Mouse (Mus musculus): ENCODE measurements around the gene Slc6a17. TPM values are rescaled to one million over a fixed set of nuclear protein-coding genes. Genes with fewer than 3 reads are reported as not detected.

Gene Slc6a17
- total RNA-seq, 1 experiment from 2014 or later: 3.1 TPM

DNA sequence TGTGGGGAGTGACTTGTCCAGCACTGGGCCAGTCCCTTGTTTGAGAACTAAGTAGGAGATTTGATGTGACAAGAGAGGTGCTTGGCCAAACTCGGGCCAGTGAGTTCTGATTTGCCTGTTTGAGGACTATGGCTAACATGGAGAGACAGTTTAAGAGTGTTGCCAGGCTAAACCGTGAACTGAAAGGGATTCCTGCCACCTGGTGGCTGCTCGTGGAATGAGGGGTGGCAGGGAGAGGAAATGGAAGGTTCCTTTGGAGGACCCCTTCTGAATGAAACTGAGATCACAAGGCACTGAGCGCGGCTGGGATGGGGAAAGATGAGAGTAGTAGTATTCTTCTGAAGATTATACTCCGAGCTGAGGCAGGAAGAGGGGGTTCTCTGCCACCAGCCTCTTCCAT, 51.2 kb downstream of the Slc6a17 start:
- DNase-seq: peak; percentile 80

DNA sequence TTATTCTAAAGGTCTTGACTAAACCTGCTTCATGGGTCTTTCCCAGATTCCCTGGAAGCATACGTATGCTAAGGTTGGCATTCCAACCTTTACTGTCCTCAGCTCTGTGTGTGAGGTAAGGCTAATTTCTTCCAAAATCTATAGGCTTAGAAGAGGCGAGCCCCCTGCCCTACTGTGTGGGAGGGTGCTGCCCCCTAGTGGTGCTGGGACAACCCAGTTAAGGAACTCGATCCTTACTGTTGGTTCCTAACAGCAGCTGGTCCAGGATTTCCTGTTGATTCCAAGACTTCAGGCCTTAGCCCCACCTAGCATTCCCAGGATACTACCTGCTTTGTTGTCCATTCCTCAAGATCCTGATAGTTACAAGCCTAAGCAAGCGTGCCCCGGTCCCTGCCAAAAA, 55.7 kb downstream of the Slc6a17 start:
- peak; percentile 80 for DNase-seq

DNA sequence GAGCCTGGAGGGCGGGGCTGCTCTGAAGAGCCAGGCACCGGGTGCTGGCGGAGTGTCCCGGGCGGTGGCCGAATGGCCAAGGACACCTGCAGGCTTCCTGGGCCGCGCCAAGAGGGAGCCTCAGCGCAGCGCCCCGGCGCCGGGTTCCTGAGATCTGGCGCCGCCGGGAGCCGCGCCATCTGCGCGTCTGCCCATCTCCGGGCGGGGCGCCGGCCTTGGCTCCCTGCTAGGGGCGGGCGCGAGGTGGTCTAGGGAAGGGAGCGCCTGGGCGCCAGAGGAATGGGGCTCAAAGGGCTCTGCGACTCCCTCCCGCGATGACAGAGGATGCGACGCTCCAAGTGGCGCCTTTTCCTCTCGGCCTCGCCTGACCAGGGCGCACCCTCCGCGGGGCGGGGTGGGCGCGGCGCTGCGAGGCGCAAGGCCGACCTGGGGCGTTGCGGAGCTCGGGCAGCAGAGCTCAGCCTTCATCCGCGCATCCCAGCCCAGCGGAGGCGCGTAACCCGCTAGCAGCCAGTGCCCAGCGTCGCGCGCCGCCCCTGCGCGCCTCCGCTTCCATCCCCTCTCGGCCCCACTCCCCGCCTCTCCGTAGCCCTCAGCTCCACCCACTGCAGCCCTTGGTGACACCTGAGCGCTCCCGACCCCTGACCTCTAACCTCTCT, 57.9 kb downstream of the Slc6a17 start:
- DNase-seq: peak; percentile 48

GRCm38 (mm10) chr3:107459196-107459772, 58.5 kb downstream of the Slc6a17 start, which contains the start of gene Kcnc4:
Kcnc4 (minus strand) TSS chr3:107459552.
- DNase-seq: no peak

GRCm38 (mm10) chr3:107458528-107459195, 59.2 kb downstream of the Slc6a17 start:
- DNase-seq: peak; percentile 35

- peak; percentile 45 for DNase-seq
Measured at GRCm38 (mm10) chr3:107458104-107458503, 59.7 kb downstream of the Slc6a17 start.

- DNase-seq: no peak
Measured at GRCm38 (mm10) chr3:107454280-107454679, 63.5 kb downstream of the Slc6a17 start.

DNA sequence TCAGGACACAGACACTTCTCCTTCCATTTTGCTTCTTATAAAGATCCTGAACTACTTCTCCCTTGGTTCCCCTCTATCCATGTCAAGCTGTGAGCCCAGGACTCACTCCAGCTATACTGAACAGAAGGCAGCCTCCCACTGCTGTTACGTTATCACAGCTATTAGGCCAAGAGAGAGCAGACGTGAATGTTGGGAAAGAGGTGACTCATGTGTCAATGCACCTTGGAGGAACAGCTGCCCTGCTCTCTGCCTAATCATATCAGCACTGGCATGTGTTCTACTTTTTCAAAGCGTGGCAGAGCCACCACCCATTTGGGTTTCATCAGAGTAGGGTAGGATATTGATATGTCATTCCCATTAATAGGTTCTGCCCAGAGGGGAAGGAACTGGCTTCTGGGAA, 71.0 kb downstream of the Slc6a17 start:
- DNase-seq: peak; percentile 52

- no peak for DNase-seq
Measured at GRCm38 (mm10) chr3:107443866-107444265, 74.0 kb downstream of the Slc6a17 start.

DNA sequence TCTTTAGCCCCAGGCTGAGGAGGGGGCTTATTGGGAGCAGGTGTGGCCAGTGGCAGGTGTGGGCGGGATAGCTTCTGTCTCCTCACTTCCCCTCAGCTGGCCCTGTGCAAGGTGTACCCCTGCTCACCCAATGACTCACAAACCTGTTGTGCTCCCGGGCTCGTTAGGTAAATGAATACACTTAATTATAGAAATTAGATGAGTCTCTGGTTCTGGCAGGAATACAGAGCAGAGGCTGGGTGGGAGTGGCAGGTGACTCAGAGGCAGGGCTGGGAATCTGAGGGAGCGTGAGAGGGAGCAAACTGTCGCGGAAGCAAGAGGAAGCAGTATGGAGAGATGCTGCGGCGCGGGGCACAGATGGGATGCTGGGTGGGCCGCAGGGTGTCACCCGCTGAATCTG, 75.6 kb downstream of the Slc6a17 start:
- peak; percentile 21 for DNase-seq

- no peak for DNase-seq
Measured at GRCm38 (mm10) chr3:107441306-107441705, 76.5 kb downstream of the Slc6a17 start.

DNA sequence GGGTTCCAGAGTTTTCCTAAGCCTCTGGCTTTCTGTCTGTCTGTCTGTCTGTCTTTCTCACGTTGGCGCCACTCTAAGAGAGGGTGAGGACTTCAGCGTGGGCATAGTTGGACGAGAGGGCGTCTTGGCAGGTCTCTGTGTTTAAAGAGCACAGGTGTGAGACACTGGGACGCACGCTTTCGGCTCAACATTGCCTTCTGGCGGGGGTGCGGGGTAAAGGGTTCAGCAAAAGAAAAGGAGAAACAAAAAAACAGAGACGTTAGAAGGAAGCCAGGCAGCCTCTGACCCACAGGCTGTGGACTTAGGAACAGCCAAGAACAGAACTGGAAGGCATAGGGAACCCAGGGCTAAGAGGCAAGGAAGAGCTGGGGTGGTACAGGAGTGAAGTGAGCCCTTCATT, 78.5 kb downstream of the Slc6a17 start:
- DNase-seq: no peak

DNA sequence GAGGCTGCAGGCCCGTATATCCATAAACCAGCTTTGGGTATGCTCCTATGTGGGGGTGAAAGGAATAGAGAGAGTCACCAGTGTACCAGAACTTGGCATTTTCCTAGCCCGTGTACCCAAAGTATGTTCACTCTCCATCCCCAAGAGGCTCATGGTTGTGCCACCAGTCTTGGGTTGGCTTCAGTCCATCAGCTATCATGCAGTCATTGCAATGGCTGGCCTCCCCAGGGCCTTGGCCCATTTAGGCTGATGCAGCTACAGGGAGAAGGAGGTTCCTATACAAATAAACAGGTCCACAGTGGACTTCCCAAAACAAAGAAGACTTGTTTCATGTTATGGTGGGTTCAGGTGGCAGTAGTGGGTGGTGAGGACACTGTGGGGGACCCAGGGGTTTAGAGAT, 80.2 kb downstream of the Slc6a17 start:
- DNase-seq: peak; percentile 79

- peak; percentile 51 for DNase-seq
Measured at GRCm38 (mm10) chr3:107436434-107436833, 81.4 kb downstream of the Slc6a17 start.

DNA sequence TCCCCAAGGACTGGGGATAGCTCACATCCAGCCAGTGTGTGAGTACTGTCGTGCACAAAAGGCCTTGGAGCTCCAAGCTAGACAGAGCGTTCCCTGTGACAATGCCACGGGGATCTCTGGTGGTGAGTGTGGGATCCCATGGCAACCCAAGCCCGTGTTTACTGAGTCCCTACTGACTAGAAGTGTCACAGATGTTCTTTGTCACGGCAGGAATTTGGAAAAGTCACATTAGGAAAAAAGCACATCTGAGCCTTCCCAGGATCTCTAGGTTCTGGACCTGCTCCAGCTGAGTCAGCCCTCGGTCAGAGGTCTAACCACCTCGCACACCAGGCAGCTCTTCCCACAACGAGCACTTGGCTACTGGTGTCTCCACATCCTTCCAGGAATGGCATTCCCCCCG, 84.2 kb downstream of the Slc6a17 start:
- DNase-seq: peak; percentile 65

- DNase-seq: no peak
Measured at GRCm38 (mm10) chr3:107431268-107431667, 86.5 kb downstream of the Slc6a17 start.

DNA sequence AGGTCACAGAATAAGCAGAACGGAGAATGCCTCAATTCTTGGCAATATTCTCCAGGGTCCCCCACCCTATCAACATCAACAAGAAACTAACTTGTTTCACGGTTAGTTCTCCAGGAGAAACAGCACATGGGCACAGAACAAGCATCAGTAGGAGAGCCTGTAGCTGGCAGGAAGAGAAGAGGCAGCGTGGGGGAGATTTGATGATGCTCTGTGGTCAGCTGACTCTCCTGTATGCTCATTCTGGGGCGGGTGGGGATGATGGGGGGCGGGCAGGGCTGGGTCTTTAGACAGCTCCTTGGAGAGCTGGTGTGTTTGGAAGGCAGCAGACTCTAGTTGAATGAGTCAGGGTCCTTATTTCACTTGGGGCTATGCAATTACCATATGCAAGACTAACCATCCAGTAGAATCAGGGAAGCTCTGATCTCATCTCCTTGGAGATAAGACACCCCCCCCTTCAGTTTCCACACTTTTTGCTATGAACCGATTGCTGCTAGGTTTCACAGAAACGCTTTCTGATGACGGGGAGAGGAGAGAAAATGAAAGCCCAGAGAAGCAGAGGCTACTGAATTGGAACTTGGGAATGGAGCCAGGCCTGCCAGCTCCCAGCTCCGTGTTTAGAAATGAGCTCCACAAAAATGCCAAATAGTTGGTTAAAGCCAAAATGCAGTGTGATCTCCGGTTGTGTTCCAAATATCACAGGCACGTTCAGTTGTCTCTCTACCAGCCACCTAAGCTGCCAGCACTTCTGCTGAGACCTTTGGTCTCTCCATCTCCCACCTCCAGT, 93.4 kb downstream of the Slc6a17 start:
- no peak for DNase-seq

DNA sequence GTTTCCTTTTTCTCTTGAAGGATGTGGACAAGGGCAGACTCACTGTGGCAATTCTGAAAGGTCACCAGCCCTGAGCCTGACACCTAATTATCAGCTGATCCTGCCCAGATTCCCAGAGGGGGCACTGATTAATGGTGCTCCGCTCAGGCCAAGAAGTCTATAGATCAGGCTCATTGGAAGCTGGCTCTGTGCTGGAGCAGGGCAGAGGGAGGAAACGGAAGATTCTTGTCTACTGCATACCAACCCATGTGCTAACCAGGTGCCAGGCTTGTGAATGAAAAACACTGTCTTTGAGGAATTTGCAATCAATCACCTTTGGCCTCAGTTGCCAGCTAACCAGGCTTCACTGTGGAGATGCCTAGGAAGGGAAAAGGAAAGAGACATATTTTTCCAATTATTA, 97.7 kb downstream of the Slc6a17 start:
- no peak for DNase-seq

All from adrenal gland, postnatal 14 days (tissue).